8 mouse cellular contexts compared by ENCODE assay signal in the genomic region with DNA sequence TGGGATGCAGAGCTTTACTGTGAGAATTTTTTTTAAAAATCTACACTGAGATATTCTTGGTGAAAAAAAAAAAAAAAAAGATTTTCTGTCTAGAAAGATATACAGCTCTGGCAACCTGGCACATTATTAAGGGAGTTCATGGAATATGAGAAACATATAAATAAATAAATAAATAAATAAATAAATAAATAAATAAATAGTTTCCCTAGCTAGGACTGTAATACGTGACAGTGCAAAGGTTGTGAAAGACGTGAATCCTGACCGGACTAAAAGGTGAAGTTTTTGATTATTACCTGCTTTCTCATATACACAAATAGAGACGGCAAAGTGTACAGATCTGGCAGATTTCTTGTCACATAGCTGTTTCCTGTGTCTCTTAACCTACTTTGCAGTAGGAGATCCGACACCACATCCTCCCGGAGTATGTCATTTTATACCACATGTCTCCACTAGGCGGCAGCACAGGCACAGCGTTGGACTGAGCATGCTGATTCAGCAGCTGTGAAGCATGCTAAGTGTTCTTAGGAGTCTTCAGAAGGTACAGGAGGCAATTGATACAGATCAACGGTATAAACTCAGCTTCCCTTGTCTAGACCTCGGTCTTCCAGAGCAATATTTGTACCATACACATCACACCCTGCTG. TPM values are rescaled to one million over a fixed set of nuclear protein-coding genes. Genes with fewer than 3 reads are reported as not detected.
A peak's percentile ranks its signal among the peaks of the same experiment; 100 is the strongest.
DNase-seq lines count a peak whose midpoint lies in the region; ATAC-seq and TF ChIP-seq lines count a peak whose summit lies in the region.

No protein-coding gene starts in this region.

- no peaks in the 10 kb centered on the region for H3K27me3 ChIP-seq in heart, embryonic 13.5 days (replicated peaks)
- 0 out of 2 replicates have a peak, but pooled peaks cover 6% of the 10 kb centered on the region for H3K27me3 ChIP-seq in liver, embryonic 13.5 days
- no peaks in the 10 kb centered on the region for H3K27me3 ChIP-seq in stomach, embryonic 15.5 days (replicated peaks)

- H3K4me2 ChIP-seq in heart, embryonic 13.5 days = peak overlapping the region; percentile 34
- no peak overlapping the region for H3K4me2 ChIP-seq in liver, embryonic 13.5 days
- H3K4me2 ChIP-seq in stomach, embryonic 15.5 days = no peak overlapping the region

- no peak for TF ChIP-seq POLR2A in embryonic fibroblast, embryonic 13.5 days (IDR thresholded peaks at IDR 0.05; ENCODE audit: low read depth, low read length)

- H3K4me3 ChIP-seq in embryonic fibroblast, embryonic 13.5 days (ENCODE audit: insufficient read depth, low read length) = no peak overlapping the region
- H3K4me3 ChIP-seq in heart, embryonic 13.5 days = no peak overlapping the region
- H3K4me3 ChIP-seq in liver, embryonic 13.5 days (replicated peaks) = no peak overlapping the region
- H3K4me3 ChIP-seq in stomach, embryonic 15.5 days (replicated peaks) = no peak overlapping the region

- H3K9me3 ChIP-seq in heart, embryonic 13.5 days = no peaks in the 10 kb centered on the region
- no peaks in the 10 kb centered on the region for H3K9me3 ChIP-seq in liver, embryonic 13.5 days (replicated peaks)
- H3K9me3 ChIP-seq in stomach, embryonic 15.5 days = no peaks in the 10 kb centered on the region

- no peaks in the 10 kb centered on the region for H3K36me3 ChIP-seq in heart, embryonic 13.5 days
- no peaks in the 10 kb centered on the region for H3K36me3 ChIP-seq in liver, embryonic 13.5 days
- no peaks in the 10 kb centered on the region for H3K36me3 ChIP-seq in stomach, embryonic 15.5 days

- no peak overlapping the region for H3K27ac ChIP-seq in embryonic fibroblast, embryonic 13.5 days (ENCODE audit: insufficient read depth, low read length)
- no peak overlapping the region for H3K27ac ChIP-seq in heart, embryonic 13.5 days (replicated peaks)
- no peak overlapping the region for H3K27ac ChIP-seq in liver, embryonic 13.5 days
- no peak overlapping the region for H3K27ac ChIP-seq in stomach, embryonic 15.5 days

- WGBS in heart, embryonic 13.5 days = 22% methylated on average over 10 of the region's 10 CpGs
- 19% methylated on average over 10 of the region's 10 CpGs for WGBS in liver, embryonic 13.5 days (ENCODE audit: insufficient replicate concordance)
- WGBS in stomach, embryonic 15.5 days = 19% methylated on average over 10 of the region's 10 CpGs

- peak; percentile 95; the same call in 1 of the 2 replicates for TF ChIP-seq CTCF in embryonic fibroblast, embryonic 13.5 days (IDR thresholded peaks at IDR 0.05; ENCODE audit: borderline replicate concordance, insufficient read depth, low read length)

- peaks cover 3% of the 10 kb centered on the region; the same call in 1 of the 2 replicates for H3K4me1 ChIP-seq in embryonic fibroblast, embryonic 13.5 days (ENCODE audit: control insufficient read depth, insufficient read depth, low read length)
- peaks cover 5% of the 10 kb centered on the region; the same call in 1 of the 2 replicates for H3K4me1 ChIP-seq in heart, embryonic 13.5 days
- H3K4me1 ChIP-seq in liver, embryonic 13.5 days (replicated peaks) = no peaks in the 10 kb centered on the region
- no peaks in the 10 kb centered on the region for H3K4me1 ChIP-seq in stomach, embryonic 15.5 days

- H3K9ac ChIP-seq in heart, embryonic 13.5 days = no peak overlapping the region
- no peak overlapping the region for H3K9ac ChIP-seq in liver, embryonic 13.5 days
- H3K9ac ChIP-seq in stomach, embryonic 15.5 days = no peak overlapping the region

- DNase-seq in CD4-positive, CD25-positive, alpha-beta regulatory T cell, adult 2 months (ENCODE audit: low read depth, low spot score) = peak; percentile 78
- peak; percentile 95 for DNase-seq in brain, adult 2 months (ENCODE audit: low read depth, low spot score)
- DNase-seq in kidney, postnatal 14 days = peak; percentile 70
- DNase-seq in liver, embryonic 13.5 days = peak; percentile 37
- peak; percentile 90 for DNase-seq in neural tube, embryonic 10.5 days (ENCODE audit: extremely low spot score, low spot score)

- ATAC-seq in heart, embryonic 13.5 days (ENCODE audit: extremely low read depth, insufficient number of reproducible peaks, low FRiP score, low TSS enrichment) = no peak
- peak; percentile 34; the same call in 1 of the 2 replicates for ATAC-seq in liver, embryonic 13.5 days (ENCODE audit: low read depth)
- peak; percentile 76; the same call in 1 of the 2 replicates for ATAC-seq in stomach, embryonic 15.5 days (ENCODE audit: insufficient read depth, low FRiP score, low read depth)

RNA-seq across cellular contexts. Expression of a gene that starts 2.5 kb away (rescaled TPM):
- 6.9 and 9.7 TPM in 2 replicates for polyA plus RNA-seq in embryonic fibroblast, embryonic 13.5 days (2011; ENCODE audit: insufficient read length, low read depth, missing spikeins)
- polyA plus RNA-seq in heart, embryonic 13.5 days (2015; fragmentation: Nextera tagmentation; extraction: Ambion mirVana) = 1.0 and 1.4 TPM in 2 replicates
- polyA plus RNA-seq in liver, embryonic 13.5 days (2015; fragmentation: Nextera tagmentation; extraction: Ambion mirVana) = 0.12 and 0.19 TPM in 2 replicates
- polyA plus RNA-seq in stomach, embryonic 15.5 days (2015; fragmentation: Nextera tagmentation; extraction: Ambion mirVana) = 1.4 and 1.5 TPM in 2 replicates

Comparison
In these comparisons a context has a peak if more than half of its experiments do, and no peak if none do; other contexts are left out.
1. DNase-seq: peak in every context shown above with its lines; median percentile 95 in brain, adult 2 months; 90 in neural tube, embryonic 10.5 days; 78 in CD4-positive, CD25-positive, alpha-beta regulatory T cell, adult 2 months; 70 in kidney, postnatal 14 days; 37 in liver, embryonic 13.5 days.